Mouse (Mus musculus): ENCODE data around the gene Gsg1l.

The Gsg1l gene

DNA sequence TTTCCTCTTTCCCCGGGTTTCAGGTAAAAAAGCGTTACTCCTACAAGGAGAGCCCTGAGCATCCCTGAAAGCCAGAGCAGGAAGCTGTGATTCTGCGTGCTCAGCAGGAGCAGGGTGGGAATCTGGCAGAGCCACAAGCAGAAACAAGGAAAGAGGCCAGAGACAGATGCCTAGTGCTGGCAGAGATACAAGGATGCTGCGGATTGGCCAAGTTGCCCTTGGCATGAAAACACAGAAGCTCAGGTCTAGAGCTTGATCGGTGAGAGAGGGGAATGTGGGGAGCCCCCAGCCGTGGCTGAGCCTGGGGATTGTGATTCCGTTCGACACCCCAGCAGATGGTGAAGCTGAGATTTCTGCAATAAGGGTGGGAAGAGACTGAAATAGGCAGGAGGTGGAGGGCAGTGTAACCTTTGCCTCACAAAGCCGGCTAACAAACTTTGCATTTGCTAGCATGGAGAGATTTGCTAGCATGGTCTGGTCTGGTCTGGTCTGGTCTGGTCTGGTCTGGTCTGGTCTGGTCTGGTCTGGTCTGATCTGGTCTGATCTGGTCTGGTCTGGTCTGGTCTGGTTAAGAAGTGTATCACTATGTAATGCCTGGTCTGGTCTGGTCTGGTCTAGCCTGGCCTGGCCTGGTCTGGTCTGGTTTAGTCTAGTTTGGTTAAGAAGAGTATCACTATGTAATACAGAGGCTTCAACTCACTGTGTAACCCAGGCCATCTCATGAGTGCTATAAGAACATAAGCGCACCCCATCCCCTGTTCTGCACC, 50.4 kb downstream of the Gsg1l start:
- no peak for DNase-seq (ENCODE audit: low spot score in 2 of 2)

DNA sequence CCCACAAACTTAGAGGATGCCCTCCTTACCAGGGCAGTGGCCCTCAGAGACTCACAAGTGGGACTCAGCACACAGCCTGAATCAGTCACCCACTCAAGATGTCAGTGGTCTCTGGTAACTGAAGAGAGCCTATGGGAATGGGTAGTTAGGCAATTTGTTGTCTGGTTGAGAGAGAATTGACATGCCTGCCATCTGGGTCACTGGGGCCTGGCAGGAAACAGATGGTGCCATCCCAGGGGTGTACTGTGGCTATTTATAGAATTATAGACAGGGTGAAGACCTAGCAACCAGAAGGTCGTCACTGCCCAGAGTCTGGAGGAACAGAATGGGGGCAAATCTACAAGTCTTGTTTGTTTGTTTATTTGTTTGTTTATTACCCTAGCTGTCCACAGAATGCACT, 54.8 kb downstream of the Gsg1l start:
- DNase-seq (ENCODE audit: low spot score in 2 of 2) = peak in 1 of 2 experiments; percentile 23

DNA sequence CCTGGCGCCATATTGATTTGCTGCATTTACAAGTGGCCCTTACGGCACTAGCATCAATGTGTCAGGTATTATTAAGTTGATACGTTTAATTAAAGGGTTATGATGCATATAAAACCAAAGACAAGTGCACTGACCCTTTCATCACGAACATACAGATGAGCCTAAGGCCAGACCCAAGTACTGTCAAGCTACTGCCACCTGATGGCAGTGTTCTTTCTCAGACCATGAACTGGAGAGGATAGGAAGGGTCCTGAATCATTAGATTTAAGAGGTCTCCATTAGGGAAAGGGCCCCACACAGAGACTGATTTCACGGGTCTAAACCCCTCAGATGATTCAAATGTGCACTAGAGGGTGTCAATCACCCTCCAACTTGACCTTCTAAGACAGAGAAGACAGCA, 55.6 kb downstream of the Gsg1l start:
- DNase-seq (ENCODE audit: low spot score in 2 of 2) = no peak

DNA sequence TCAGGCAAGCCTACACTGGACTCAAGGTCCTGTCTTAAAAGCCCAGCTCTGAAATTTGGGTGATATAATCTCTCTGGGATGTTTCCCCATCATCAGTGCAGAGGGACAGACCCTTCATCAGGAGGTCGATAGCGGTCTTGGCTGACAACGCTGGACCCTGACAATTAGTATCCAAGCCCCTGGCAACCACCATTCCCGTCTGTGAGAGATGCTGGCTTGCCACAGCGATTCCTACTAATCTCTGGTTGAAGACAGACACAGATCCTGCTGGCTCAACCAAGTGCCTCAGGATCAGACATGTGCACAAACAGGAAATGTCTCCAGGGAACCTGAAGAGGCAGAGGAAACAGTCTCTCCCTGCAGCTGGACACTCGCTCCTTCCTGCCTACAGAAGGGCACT, 62.2 kb downstream of the Gsg1l start:
- DNase-seq (ENCODE audit: low spot score in 2 of 2) = no peak

DNA sequence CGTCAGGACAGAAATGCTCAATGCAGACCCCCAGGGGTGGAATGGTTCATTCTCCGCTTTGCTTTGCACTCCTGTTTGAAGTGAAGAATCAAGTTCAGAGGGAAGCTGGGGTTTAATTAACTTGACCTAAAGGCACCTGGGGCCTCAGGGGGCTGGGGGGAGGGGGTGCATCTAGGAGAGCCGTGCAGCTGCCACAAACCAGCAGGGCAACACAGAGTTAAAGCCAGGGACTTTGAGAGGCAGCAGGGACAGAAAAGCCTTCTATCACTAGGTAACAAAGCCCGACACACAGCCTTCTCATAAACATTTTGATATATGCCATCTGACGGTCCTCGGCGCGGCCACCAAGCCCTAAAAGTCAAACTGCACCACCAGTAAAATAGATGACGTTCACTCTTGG, 62.9 kb downstream of the Gsg1l start:
- DNase-seq (ENCODE audit: low spot score in 2 of 2) = no peak

DNA sequence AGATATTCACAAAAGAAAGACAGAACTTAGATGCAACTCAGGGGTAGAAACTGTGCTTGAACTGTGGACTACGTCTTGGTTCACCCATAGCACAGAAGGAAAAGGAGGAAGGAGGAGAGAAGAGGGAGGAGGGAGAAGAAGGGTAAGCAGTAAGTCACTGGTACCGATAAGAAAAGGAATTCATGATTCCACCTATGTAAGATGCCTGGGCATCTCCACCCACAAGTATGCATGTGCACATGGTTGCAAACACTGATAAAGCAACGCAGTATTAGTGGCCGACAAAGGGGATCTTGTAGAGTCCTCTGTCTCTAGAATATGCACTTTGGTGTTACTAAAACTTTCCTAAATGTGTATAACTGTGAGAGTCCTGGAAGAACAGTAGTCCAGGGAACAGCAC, 64.8 kb downstream of the Gsg1l start:
- DNase-seq (ENCODE audit: low spot score in 2 of 2) = no peak

DNA sequence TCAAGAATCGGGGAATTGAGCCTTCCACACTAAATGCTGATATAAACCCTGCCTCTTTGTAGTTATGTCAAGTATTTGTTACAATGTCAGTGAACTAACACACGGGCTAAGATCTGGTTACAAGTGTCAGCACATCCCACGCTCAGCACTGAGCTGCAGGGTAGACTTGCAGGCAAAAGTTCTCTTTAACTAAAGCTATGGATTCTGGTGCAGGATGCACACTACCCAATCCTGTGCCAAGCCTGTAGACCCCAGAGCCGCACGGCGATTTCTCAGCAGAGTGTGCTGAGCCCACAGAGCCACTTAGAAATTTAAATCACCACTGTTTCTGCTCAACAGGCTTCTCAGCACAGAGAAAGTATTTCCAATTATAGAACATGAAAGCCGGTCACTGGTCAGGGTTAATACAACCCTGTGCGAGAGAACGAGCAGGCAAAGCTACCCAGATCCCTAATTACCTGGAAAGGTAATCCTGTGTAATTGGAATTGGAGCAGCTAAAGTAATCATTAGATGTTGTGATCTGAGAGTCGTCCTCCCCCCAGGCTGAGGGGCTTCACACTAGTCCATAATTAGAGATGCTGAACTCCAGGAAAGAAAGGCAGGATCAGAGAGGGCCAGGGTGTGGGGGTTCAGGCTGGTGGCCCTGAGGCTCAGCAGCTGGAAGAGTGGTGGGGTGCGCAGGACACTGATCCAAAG, 69.7 kb downstream of the Gsg1l start:
- no peak for DNase-seq (ENCODE audit: low spot score in 2 of 2)

DNA sequence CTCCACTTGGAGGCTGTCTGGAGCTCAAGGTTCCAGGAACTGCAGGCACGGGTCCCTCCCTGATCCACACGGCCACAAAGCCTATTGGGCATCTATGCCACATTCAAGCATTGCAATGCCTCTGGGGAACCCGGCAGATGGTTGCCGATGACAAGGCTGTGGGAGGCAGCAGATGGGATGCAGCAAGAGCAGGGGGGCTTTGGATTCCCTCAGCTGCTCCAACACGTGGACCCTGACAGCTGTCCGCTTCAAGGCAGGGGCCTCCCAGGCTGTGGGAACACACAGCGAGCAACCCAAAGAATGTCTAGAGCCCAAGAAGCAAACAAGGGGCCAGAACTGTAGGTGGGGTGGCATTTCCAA, 73.4 kb downstream of the Gsg1l start:
- no peak for DNase-seq (ENCODE audit: low spot score in 2 of 2)

DNA sequence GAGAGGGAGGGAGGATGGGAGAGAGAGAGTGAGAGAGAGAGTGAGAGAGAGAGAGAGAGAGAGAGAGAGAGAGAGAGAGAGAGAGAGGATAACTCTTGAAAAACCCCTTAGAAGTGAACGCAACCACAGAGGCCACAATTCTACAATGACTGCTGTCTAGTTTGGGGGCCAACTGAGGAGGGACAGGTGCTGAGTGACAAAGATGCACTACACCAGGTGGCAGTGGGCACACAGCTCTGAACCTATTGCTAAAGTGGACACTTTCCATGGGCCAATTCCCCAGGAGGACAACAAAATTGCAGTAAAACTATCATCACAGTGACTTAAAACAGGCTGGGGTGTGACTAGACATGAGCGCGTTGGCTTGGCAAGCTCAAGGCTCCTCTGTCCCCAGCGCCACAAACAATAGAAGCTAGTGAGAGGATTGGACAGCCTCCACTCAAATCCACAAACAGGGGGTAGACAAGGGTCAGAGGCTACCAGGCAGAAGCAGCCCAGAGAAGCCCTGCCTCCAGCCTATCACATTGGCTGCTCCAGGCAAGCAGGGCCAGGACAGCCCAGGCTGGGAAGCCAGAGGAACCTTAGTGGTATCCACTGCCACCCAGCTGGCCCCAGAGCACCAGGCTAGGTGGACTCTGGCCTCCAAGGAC, 73.9 kb downstream of the Gsg1l start:
- DNase-seq (ENCODE audit: low spot score in 2 of 2) = no peak

DNA sequence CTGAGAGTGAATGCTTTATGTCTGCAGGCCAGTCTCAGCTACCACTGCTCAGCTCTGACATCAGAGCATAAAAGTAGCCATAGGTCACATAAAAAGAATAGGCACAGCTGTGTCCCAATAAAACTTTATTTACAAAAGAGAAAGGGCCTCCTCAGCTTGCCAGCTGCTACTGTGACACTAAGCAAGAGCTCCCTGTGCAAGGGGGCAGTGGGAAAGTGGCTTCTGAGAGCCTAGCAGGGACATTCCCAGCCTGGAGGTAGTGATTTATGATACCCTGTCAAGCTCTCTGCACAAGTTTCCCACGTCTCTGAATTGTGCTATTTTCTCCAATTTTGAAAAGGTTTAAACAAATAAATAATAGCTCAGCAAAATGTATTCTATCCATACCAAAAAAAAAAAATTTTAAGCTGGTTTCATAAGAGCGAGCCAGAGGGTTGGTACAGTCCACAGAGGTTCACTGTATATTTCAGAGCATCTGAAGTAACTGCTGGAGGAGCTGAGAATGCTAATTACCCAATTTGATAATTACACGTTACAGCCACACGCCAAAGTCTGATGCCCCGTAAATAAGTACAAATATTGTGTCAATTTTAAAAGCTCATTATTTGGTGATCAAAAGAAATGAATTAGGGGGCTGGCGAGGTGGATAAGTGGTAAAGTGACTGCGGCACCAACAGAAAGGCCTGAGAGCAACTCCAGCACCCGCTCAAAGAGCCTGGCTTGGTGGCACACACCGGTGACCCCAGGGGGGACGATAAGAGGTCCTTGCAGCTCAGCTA, 74.9 kb downstream of the Gsg1l start:
- no peak for DNase-seq (ENCODE audit: low spot score in 2 of 2)

DNA sequence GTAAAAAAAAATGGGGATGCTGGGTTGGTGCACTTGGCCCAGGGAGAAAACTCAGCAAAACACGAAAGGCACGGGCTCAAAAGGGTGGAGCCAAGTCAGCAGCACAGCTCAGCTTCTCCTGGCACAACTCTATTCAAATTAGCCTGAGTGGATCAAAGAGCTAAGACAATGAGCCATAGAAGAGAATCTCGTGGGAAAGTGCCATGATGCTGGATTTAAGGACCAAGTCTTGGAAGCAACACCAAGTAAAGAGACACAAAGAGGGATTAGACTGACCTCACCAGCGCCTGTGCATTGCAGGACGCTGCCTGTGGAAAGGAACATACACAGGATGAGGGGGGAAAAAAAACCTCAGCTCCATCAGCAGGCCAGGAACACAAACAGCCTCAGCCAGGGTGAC, 76.9 kb downstream of the Gsg1l start:
- DNase-seq (ENCODE audit: low spot score in 2 of 2) = no peak

DNA sequence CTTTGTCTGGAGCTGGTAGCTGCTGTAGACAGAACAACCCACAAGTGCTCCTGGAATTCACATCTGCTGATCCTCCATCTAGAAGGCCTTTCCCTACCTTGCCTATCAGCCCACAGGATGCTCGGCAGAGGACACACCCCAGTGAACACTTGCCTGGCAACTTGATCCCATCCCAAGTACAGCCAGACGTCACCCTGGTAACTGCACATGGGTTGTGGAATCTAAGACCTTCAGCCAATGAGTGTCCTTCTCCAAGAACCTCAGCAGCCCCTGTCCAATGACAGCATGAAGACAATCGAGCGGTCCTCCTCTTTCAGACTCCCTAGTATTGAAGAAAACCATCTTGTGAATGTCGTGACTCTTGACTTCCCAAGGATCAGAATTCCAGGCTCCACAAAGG, 80.5 kb downstream of the Gsg1l start:
- DNase-seq (ENCODE audit: low spot score in 2 of 2) = no peak

DNA sequence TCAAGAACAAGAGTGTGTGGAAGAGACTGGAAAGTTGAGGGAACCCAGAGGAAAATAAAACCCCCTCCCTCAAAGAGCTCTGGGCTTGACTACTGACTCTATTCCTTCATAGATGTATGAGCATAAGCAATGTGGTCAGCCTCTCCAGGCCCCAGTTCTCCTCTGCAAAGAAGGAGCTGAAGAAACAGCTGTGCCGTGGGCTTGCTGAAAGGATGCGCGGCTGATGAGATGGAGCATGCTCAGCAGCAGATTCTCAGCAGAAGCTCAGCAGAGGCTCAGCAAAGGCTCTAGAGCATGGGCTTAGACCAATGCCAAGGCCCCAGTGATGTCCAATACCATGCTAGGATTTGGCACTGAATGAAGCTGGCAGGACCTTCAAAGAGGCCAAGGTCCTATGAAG, 82.3 kb downstream of the Gsg1l start:
- DNase-seq (ENCODE audit: low spot score in 2 of 2) = no peak

DNA sequence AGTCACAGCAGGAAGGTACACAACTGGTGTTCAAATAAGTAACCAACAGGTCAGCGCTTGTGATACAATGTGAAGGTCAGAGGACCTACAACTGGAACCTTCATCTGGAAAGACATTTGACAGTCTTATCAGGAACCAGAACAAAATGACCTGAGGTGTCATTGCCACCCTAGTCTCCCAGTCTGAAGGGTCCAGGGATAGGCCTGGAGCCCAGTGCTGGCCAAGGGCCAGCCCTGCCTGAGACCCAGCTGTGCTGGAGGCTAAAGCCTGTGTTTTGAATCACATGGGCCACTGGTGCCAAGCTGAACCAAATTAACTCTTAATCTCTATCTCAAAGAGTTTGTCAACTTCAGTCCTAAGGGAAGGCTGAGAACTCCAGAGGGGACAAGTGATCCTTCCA, 86.1 kb downstream of the Gsg1l start:
- DNase-seq (ENCODE audit: low spot score in 2 of 2) = no peak

DNA sequence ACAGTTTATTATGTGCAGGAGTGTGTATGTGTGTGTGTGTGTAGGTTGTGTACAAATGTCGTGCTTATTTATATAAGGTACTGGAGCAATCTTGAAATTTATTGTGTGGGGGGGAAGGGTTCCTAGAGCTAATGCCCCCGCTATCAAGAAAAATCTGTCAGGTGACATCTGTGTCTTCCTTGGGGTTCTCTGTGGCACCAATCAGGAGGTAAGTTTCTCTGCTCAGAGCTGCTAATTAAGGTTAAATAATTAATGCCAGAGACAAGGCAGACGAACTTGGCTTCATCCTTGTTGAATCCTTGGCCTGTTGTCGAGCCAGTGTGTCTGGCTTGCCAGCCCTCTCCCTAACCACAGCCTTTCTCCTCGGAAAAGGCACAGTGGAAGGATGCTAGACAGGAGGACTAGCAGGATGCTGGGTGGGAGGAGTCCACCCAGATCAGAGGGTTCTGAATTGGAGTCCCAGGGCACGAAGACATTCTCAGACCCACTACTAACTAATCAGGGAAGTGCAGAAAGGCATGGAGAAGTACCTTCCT, 89.8 kb downstream of the Gsg1l start:
- DNase-seq (ENCODE audit: low spot score in 2 of 2) = no peak

DNA sequence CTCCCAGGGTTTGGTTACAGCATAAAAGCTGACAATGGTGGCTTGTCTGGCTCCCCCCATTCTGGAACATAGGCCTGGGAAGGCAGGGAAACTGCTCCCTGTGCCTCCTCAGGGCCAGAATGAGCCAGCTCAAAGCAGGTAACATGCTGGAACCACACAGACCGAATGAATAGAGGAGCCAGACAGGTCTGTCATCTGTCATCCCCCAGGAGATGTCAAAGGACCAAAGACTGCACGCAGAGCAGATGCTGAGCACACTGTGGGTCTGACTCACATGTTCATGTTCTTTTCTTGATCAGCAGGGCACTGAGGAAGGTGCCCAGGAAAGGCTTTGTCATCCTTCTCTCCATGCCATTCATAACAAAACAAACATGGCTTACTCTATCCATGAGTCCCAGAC, 90.4 kb downstream of the Gsg1l start:
- no peak for DNase-seq (ENCODE audit: low spot score in 2 of 2)

DNA sequence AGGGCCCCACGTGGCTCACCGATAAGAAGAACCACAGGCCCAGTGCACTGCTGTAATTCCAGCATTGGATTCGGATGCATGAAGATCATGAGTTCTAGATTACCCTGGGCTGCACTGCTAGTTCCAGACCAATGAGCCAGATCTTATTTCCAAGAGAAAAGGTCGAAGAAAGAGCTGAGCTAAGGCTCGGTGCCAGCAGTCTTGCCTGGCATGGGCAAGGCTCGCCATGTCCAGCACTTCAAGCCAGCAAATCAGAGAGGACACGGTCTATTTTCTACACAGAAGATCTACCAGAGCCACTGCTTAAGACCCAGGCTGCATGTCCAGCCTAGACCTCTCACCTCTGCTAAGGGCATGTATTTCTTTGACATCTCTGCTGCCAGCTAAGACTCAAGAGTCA, 92.2 kb downstream of the Gsg1l start:
- no peak for DNase-seq (ENCODE audit: low spot score in 2 of 2)

DNA sequence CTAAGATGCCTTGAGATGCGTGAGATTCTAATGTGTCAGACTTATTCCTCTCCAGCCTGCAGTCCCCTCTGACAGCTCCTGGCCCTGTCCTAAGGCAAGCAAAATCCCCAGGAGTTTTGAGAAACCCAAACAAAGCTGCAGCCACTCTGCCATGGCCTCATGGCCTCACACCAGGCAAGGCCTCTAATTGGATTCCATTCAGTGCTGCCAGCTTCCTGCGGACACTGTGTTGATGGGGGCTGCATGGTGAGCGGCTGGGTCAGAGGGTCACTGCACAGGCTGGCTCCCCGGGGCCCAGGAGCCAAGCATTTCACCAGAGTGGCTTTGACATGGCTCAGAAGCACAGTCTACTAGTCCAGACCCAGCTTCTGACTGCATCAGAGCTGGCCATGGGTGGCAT, 92.7 kb downstream of the Gsg1l start:
- no peak for DNase-seq (ENCODE audit: low spot score in 2 of 2)

DNA sequence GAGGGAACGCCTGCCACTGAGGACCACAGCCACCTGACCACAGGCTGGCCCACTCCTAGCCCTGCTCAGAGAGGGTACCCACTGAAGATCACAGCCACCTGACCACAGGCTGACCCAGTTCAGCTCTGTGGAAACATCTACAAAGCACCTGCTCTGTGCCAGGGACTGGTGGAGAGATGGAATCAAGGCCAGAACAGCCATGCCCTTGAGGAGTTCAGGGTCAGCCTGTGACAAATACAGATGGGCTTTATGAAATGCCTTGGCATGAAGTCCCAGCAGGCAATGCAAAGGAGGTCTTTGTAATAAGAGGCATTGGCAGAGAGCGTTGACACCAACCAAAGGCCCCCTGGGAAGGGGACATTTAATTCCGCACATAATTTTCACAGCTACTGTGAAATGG, 93.9 kb downstream of the Gsg1l start:
- DNase-seq (ENCODE audit: low spot score in 2 of 2) = no peak

DNA sequence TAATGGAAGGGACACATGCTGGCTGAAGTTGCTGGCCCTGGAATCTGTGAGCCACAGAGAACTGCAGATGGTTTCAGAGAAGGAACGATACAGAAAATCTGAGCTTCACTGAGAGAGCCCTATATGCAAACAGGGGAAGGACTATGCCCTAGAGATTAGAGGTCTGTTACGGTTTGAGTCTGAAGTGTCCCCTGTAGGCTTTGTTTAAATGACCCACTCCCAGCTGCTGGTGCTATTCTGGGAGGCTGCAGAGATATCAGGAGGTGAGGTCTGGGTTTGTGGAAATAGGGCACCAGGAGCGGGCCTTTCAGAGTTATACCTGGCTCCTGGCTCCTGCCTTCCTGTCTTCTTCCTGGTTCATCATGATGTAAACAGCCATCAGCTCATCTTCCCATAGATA, 95.1 kb downstream of the Gsg1l start:
- no peak for DNase-seq (ENCODE audit: low spot score in 2 of 2)

DNA sequence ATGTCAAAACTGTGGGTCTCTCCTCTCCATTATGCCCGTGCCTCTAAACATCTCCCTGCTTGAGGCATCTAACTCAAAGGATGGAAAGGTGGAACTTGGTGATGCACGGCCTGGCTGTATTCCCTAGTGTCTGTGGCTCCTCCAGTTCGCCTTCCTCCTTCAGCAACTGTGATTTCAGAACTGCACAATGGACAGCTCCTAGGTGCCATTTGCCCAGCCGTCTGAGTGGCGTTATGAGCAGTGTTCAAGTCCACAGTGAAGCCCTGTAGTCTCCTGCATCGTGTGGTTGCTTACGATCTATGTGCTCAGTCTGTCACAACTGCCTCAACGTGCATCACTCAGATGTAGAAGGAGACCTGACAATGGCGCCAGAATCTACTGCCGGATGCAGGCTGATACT, 96.6 kb downstream of the Gsg1l start:
- no peak for DNase-seq (ENCODE audit: low spot score in 2 of 2)

Data from spleen, postnatal 14 days (tissue).